Mouse (Mus musculus) cerebellum, postnatal 10 days (tissue): ENCODE results near the gene Asb16.

ENCODE experiments used
- DNase-seq, 2 experiments: peaks; one replicate each; pipeline ENCODE4 v3.0.0; 2021; ENCODE audit warnings: mixed read lengths in 2 of 2

Asb16 gene

DNA sequence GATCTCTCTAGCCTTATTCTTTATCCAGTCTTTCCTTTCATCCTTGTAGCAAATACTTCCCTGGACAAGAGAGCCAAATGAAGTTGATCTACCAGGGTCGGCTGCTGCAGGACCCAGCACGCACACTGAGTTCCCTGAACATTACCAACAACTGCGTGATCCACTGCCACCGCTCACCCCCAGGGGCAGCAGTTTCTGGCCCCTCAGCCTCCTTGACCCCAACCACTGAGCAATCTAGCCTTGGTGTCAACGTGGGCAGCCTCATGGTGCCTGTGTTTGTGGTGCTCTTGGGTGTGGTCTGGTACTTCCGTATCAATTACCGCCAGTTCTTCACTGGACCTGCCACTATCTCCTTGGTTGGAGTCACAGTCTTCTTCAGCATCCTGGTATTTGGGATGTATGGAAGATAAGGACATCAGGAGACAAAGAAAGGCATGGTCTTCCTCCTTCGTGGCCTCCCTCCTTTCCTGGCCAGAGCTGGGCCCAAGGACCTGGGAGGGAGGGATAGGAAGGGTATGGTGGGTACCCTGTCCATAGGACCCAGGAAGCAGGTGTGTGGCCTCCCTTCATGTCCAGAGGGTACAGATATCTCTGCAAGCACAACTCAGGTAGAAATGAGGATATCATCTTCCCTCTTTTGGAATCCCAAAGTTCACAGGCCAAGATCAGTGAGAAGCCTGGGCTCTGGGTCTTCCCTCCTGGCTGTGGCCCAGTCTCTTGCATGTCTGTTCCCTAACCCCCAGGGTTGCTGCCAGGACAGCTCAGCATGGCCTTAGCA, 19.7 kb downstream of the Asb16 start:
- no peak for DNase-seq

DNA sequence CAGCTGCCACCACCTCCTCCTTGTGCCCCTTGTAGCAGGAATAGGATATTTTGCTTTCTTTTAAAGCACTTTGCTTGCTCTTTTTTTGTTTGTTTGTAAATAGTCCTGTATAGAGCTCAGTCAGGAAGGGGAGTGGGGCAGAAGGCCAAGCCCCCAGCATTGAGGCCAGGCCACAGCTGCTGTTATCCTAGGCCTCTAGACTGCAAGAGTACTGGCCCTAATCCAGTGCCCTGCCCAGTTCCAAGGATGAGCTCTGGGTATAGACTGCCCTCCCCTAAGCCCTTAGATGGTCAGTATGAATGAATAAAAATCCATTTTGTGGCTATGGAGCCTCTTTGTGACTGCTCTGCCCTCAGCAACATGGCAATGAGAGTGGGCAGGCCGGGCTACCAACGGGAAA, 20.4 kb downstream of the Asb16 start:
- peak; percentile 76 to 83 for DNase-seq

DNA sequence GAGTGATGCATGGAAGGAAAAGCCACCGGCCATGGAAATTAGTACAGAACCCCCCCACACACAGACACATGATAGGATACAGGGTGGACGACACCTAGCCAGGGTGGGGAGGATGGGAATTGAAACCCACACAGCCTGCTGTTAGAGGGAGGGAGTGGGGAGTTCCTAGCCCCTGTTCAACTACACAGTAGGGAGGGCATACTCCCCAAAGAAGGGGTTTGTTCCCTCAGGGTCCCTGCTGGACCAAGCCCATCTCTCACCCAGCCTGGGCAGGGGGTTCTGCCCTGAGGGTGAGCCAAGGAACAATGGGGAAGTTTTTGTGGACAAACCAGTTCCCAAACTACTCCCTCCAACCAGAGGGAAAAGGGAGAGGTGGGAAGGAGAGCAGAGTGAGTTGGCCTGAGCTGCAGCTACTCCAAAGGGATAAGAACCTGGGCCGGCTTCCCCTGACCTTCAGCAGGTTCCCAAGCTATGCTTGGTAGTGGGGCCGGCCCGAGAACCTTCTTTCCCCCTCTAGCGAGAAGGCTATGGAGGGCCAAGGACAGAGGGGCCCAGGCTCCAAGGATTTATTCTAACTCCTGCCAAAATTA, 21.1 kb downstream of the Asb16 start:
- DNase-seq, result no peak

DNA sequence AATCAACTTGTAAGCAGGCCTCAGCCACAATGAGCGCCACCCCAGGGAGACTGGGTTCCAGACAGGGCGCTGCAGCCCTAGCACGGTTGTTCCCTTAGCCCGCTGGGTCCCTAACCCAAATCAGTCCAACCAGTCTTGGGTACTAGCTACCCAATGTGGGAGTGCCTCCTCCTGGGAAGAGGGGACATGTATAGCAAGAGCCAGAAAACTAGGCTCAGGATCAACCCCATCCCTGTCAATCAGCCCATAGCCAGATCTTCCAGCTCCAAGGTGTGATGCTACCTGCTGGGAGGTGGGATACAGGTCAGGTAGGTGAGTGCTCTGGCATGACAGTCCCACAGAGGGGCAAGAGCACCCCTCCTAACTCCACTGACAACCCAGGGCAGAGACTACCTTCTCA, 21.6 kb downstream of the Asb16 start:
- no peak for DNase-seq

DNA sequence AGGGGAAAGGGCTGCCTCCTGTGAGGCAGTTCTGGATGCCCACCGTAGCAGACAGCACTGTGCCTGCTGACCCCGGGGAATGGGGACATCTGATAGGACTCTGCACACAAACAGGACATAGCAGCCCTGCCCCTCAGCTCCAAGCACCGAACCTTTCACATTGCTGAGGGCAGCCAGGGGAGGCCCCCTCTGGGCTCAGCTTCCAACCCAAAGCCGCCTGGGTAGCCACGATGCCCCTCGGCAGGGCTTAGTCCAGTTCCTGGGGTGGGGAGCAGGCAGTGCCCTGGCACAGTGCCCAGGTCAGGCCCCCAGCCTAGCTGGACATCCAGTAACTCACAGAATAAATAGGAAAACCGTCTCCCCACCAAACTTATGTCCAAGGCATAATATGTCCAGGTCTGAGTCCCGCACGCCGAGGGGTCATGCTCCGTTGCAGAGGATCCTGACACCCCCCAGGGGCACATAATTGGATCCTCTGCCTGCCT, 22.6 kb downstream of the Asb16 start:
- DNase-seq, result no peak

DNA sequence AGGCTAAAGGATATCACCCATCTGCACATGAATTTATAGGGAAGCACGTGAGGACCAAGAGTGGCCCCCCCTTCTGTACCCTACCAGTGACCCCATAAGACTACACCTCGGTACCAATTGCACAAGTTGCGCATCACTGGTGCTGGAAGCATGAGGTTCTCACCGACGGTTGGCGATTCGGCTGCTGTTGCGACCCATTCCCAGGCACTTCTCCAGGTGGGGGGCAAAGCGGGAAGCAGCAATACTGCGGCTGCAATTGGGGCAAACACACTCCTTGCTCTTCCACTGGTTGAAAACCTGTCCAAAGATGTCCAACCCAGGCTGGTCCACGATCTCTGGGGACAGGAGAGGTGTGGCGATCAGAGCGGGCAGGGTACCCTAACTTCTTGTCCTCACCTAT, 25.4 kb downstream of the Asb16 start:
- DNase-seq, result no peak

DNA sequence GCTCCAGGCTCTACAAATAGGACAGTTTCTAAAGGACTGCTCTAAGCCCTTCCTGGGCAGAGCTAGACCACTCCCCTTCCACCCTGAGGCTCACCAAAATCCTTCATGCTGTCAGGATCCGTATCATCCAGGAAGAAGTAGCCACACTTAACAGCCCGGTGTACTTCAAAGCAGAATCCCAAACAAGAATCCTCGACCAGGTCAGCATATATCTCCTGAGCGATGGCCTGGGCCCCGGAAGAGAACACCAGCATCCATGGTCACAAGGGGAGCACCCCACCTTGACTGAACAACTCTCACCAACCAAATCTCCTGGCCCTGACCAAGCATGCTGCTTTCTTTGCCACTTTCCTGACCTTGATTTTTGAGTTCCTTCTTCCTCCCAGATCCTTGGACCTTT, 25.9 kb downstream of the Asb16 start:
- DNase-seq, result no peak

DNA sequence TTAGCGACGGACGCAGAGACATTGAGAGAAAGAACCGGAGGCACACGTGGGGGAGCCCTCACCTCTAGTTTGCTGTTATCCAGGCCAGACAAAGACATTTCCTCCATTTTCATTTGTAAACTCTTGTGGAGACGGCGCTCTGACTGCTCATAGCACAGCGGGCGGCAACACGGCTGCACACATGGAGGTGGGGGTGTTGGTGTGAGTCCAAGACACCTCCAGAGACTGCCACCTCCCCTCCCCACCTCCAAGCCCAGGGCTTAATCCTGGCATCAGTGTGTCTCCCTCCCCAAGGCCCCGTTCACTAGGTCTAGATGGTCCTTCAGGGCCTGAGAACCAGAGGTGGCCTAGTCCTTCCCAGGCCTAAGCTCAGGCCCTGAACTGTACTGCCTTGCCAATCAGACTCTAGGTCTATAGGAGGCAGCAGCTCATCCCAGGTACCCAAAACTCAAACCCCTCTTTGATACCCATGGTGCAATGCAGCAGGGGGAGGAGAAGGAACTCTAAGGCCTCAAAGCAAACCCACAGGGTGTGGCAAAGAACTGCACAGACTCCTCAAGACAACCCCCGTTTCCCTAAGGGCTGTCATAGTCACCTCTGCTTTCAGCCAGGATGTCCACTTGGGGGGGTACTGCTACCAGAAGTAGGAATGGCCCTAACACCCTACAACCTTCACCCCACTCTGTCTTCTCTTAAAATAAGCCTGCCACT, 26.5 kb downstream of the Asb16 start:
- peak; percentile 52 to 56 for DNase-seq

DNA sequence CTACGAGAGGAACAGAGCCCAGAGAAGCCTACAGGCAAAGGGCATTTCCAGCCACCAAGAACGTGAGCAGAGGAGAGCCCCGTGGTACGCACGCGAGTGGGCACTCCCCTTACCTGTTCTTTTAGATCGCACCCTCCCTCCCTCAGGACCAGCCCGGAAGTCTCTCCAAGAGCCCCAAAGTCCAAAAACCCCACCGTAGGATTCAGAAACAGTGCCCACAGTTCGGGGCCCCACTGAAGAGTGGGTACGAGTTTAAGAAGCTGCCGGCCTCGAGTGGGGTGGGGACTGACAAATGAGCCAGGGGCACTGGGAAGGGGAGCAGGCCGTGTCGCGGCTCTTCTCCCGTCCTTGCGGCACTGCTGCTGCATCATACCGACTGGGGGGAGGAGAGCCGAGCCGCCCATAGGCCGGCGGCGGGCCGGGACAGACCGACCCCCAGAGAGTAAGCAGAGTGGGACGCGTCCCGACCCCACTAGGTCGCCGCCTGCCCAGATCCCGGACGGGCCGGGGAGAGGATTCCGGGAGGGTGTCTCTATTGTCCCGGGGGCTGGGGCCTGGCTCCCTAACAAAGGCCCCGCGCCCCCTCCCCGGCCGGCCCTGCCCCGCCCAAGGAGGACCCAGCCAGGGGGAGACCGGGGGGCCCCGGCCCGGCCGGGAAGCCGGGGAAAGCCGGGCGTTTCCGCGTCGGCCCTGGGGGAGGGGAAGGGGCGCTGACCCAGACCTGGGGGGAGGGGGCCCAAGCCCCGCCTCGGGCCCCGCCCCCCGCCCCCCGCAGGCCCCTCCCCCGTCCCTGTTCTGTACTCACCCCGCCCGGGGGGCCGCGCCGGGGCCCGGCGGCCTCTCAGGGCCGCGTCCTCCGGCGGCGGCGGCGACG, 27.3 kb downstream of the Asb16 start:
- peak; percentile 76 to 78 for DNase-seq

DNA sequence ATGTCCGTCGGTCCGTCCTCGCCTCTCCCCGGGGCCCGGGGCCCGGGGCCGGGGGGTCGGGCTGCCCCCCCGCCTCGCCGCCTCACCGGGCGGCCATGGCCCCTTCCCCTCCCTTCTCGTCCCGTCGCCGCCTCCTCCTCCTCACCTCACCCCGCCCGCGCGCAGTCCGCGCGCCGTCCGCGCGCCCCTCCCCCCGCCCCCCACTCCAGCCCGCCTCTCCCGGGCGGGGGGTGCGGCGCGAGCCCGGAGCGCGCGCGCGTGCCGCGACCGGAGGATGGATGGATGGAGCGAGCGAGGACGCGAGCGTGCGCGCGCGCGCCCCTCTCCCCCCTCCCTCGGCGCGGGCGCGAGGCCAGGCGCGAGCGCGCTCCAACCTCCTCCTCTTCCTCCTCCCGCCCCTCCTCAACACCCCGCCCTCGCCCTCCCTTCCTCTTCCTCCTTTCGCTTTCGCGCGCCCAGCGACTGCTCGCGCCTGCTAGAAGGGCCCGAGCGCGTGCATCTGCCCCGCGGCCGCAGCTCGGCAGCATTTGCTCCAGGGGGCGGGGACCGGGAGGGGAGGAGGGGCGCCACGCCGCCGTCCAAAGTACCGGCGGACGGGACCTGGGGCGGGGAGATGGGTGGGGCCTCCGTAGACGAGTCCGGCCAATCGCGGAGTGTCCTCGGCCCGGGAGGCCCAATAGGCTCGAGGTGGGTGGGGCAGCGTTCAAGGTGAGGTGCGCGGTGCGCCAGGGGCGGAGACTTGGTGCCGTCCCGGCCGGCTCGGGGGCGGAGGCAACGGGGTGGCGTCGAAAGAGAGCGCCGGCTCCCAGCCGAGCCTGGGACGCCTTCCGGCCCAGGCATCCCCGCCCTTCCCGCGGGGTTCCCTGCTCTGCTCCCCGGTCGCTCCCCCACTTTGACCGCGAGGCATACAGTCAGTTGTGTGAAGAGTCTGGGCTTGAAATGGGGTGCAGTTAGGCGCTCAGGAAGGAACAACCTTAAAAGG, 28.2 kb downstream of the Asb16 start, which contains the start of gene Atxn7l3:
Atxn7l3 (minus strand) TSS at position 141 of the 982 bp plus-strand sequence.
- peak; percentile 98 to 99 for DNase-seq

DNA sequence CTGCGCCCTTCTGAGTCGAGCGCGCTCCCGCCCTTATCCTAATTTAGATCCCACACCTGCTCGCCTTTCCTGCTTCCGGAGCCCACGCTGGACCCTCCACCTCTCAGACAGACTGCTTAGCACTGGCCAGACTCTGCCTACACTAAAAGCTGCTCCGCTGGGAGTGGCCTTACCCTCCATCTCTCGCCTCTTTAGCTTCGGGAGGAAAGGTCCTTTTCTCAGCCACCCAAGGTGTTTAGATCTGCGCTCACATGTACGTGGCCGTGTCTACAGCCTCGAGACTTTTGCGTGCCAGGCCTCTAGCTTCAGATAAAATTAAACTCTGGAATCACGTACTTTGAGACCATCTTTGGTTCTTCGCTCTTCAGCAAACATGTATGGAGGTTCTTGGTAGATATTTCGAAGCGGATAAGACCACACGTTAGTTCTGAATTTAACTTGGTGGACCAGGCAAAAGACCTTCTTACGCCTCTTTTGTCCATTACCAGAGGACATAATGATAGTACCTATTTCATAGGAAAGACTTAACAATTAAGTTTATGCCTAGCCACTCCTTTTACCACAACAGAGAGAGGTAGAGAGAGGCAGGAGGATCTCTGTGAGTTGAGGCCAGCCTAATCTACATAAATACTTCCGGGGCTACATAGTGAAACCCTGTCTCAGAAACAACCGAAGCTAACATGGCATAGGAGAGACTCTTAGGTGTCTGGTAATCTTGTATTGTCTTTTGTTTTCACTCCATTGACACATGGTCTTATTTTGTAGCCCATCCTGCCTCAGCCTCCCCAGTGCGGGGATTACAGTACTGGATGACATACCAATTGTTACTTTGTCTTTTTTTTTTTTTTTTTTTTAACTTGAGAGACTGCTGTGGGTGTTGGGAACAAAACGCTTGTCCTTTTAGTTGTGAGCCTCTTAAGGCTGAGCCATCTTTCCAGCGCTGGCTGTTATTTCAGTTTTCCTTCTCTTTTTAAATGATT, 29.3 kb downstream of the Asb16 start:
- no peak for DNase-seq

DNA sequence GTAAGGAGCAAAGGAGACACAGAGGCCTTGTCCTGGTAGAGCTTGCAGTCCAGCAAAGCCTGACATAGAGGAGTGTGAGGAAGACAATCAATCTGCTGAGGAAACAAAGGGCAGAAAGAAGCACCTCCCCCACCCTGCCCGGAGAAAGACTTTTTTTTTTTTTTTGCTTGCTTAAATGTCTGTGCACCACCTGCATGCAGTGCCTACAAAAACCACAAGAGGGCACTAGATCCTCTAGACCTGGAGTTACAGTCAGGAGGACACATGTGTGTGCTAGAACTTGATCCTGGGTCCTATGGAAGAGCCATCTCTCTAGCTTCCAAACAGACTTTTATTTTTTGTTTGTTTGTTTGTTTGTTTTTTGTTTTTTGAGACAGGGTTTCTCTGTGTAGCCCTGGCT, 31.3 kb downstream of the Asb16 start:
- DNase-seq, result peak; percentile 81 to 86

DNA sequence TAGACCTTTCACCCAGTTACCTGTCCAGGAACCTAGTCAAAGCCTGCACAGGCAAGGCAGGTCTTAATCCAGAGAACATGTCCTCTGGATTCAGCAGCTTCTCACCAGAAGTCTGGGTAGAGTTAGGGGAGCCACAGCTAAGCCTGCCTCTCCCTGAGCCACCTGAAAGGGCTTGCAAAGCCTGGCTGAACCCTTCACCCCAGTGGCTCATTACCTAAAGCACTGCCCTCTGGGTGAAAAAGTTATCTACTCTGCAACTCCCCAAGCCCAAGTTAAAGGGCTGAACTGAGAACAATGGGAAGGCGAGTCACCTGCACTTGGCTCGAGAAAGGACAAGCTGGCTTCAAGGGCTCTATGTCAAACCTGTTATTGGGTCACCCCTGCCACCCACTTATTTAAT, 35.6 kb downstream of the Asb16 start:
- DNase-seq, result peak in 1 of 2 experiments; percentile 13

DNA sequence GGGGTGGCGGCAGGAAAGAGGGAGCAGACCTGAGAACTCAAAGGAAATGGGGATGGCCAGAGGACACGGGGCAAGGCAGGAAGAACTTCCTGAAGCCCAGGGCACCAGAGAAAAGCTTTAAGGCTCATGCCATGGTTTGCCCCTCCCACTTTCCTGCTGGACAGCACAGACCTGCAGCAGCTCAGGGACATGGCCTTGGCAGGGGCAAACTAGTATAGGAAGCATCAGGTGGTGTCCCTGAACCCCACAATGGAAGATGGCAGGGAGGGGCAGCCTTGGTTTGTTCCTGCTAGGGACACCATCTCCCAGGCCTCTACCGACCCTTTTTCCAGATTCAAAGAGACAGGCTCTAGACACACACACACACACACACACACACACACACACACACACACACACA, 36.8 kb downstream of the Asb16 start:
- DNase-seq, result peak in 1 of 2 experiments; percentile 20

DNA sequence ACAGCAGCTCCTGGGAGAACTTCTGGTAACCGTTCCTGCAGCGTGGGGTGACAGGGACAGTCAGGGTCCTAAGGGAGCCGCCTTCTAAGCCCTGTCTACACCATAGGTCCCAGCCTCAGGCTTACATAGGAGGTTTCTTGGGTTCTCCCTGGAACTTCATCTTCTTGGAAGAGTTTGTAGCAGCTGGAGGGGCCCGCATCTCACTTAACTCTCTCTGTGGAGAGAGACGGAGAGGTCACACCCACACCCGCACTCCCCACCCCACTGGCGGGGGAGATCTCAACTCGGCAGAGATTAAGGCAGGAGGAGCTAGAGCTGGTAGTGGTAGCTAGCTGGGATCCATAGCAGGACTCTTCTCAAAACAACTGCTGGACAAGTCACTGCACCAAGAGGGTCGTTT, 39.6 kb downstream of the Asb16 start:
- DNase-seq, result peak in 1 of 2 experiments; percentile 19

DNA sequence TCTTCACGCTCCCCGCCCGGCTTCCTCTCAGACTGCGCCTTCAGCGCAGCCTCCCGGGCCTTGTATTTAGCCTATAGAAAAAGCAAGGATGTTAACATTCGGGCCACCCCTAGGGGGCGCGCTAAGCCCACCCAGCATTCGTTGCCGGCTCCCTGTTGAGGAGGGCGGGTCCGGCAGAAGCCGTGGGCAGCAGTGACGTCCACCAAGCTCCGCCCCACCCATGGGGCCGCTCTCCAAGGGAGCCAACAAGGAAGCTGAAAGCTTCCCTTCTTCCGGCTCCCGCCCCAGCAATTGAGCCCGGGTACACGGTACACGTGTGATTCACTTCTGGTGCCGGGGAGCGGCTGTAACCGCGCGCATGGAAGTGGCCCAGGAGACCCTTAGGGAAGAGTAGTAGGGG, 40.4 kb downstream of the Asb16 start:
- peak; percentile 97 for DNase-seq

DNA sequence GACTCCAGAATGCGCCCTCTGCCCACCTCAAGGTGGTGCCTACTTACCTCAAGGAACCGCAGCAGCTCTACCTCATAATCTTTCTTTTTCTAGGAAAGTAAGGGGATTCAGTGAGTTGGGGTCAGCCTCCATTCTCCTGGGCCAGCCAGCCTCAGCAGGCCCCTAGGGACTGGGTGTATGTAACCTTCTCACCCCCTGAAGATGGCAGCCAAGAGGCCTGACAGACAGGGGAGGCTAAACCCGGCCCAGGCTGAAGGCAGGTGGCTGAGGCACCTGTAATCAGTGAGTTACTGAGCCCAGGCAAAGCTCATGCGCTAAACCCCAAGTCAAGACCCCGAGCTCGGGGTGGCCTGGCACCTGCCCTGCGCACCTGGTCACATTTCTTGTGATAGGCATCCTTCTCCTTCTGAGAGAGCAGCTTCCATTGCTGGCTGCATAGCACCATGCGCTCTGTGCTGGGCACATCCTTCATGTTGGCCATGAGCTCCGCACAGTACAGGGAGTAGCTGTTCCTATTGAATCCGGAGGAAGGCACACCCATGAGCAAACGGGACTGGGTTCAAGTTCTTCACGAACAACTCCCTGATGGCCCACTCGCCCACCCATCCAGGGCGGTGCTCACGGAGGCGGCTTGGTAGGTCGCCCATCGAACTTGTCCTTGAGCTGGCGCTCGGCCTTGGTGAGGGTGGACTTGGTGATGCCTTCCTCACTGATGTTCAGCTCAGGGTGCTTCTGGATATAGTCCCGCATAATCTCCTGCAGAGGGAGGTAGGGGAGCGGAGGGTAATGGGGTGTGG, 41.5 kb downstream of the Asb16 start:
- DNase-seq, result peak in 1 of 2 experiments; percentile 37

DNA sequence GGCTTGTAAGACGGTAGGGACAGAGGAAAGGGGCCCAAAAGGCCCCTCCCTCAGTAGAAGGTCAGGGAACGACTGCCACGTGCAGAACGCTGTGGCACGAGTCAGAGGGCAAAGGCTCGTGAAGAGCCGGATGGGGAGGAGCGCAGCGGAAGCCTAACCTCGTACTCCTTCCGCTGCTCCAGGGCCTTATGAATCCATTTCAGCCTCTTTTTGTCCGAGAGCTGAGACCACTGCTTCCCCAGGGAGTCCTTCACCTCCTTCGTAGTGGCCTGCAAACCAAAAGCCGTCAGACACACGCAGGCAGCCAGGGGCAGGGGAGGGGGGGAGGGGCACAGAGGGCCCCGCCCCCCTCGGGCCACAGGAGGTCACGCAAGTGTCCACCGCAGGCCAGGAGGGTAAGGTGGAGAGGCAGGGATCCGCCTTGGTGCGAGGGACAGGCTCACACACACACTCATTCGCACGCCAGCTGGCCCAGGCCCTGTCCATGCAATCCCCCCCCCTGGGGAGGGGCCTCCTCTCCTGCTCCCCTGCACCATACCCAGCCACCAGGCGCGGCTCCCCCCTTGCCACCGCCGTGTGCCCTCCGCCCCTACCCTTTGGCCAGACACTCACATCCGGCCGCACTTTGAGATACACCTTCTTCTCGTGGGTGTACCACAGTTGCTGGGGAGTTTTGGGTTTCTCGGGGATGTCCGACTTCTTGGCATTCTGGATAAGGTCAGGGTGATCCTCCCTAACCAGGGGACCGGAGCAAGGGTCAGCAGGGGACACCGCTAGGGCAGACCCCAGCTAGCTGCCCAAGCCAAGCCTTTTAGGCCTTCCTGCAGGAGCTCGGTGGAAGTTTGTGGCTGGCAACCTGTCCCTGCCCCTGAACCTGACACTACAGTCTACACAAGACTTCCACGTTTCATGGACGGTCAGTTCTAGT, 42.5 kb downstream of the Asb16 start:
- peak in 1 of 2 experiments; percentile 47 for DNase-seq
